Mouse (Mus musculus) hindbrain, embryonic 10.5 days (tissue): ENCODE measurements around the gene Dnajb3. TPM values are rescaled to one million over a fixed set of nuclear protein-coding genes. Genes with fewer than 3 reads are reported as not detected.

Experiments used
- DNase-seq: peaks from one replicate; pipeline ENCODE4 v3.0.0-alpha.2; 2017; ENCODE audit warnings: low spot score
- H3K27ac ChIP-seq: fragments of 300-500 bp; sonication (generic); 2 replicates; pipeline ENCODE4 v1.5.1; 2016; ENCODE audit warnings: mild to moderate bottlenecking, moderate library complexity
- H3K27me3 ChIP-seq: fragments of 300-500 bp; sonication (generic); 2 replicates; pipeline ENCODE4 v1.6.1; 2016; ENCODE audit warnings: mild to moderate bottlenecking; ENCODE audit not compliant: poor library complexity, insufficient read depth, severe bottlenecking
- H3K36me3 ChIP-seq: fragments of 300-500 bp; sonication (generic); 2 replicates; pipeline ENCODE4 v1.6.1; 2016; ENCODE audit warnings: mild to moderate bottlenecking, moderate library complexity
- H3K4me1 ChIP-seq: fragments of 300-500 bp; sonication (generic); replicated peaks from 2 replicates; pipeline ENCODE4 v1.6.1; 2016; ENCODE audit warnings: mild to moderate bottlenecking
- H3K4me3 ChIP-seq: fragments of 300-500 bp; sonication (generic); 2 replicates; pipeline ENCODE4 v1.5.1; 2016; ENCODE audit warnings: mild to moderate bottlenecking, moderate library complexity
- H3K9me3 ChIP-seq: fragments of 300-500 bp; sonication (generic); 2 replicates; pipeline ENCODE4 v1.6.1; 2016; ENCODE audit warnings: mild to moderate bottlenecking, moderate library complexity
- WGBS: fragments of 180-500 bp; shearing (Covaris S2); methylation state at CpG from one replicate; pipeline ENCODE4 v1.1.7; 2016; 5-methylcytosine and 5-hydroxymethylcytosine counted together
- polyA plus RNA-seq: library from polyadenylated mRNA; unstranded; fragments of >200 nt; fragmentation: Nextera tagmentation; extraction: Ambion mirVana; gene quantifications from 2 replicates; pipeline ENCODE4 v1.2.1, GENCODE M21; 2016

Dnajb3 gene
- polyA plus RNA-seq, 1 experiment from 2014 or later = 14.0 TPM

- no peak overlapping the region for H3K4me3 ChIP-seq
- no peaks in the 10 kb centered on the region for H3K36me3 ChIP-seq
- no peak overlapping the region for H3K27ac ChIP-seq
- WGBS = 49% methylated on average over 4 of the region's 4 CpGs
- peaks cover 27% of the 10 kb centered on the region for H3K9me3 ChIP-seq
- DNase-seq = no peak
- H3K4me1 ChIP-seq = no peaks in the 10 kb centered on the region
- no peaks in the 10 kb centered on the region for H3K27me3 ChIP-seq
Measured at GRCm38 (mm10) chr1:88218591-88218990, 13.0 kb upstream of the Dnajb3 start.

- whole genome bisulfite sequencing = 75% methylated on average over 9 of the region's 9 CpGs
- Histone ChIP-seq H3K36me3 (no peaks in the 10 kb centered on the region), H3K4me3 (no peak overlapping the region), H3K27ac (no peak overlapping the region), H3K9me3 (peaks cover 32% of the 10 kb centered on the region), H3K4me1 (no peaks in the 10 kb centered on the region), H3K27me3 (no peaks in the 10 kb centered on the region)
- peak; percentile 20 for DNase-seq
Measured at GRCm38 (mm10) chr1:88218051-88218450, 12.5 kb upstream of the Dnajb3 start.

GRCm38 (mm10) chr1:88217576-88217975 is 12.0 kb upstream of the Dnajb3 start:
- Histone ChIP-seq H3K4me1 (no peaks in the 10 kb centered on the region), H3K27ac (no peak overlapping the region), H3K9me3 (peaks cover 37% of the 10 kb centered on the region), H3K36me3 (no peaks in the 10 kb centered on the region), H3K4me3 (no peak overlapping the region), H3K27me3 (no peaks in the 10 kb centered on the region)
- WGBS = 43% methylated on average over 3 of the region's 3 CpGs
- no peak for DNase-seq

- peaks cover 41% of the 10 kb centered on the region for H3K9me3 ChIP-seq
- no peak overlapping the region for H3K4me3 ChIP-seq
- no peak overlapping the region for H3K27ac ChIP-seq
- H3K36me3 ChIP-seq = no peaks in the 10 kb centered on the region
- no peaks in the 10 kb centered on the region for H3K4me1 ChIP-seq
- DNase-seq = no peak
- WGBS = 66% methylated on average over 2 of the region's 2 CpGs
- no peaks in the 10 kb centered on the region for H3K27me3 ChIP-seq
Measured at GRCm38 (mm10) chr1:88217144-88217543, 11.6 kb upstream of the Dnajb3 start.

GRCm38 (mm10) chr1:88216551-88216950 is 11.0 kb upstream of the Dnajb3 start:
- Histone ChIP-seq H3K27ac (no peak overlapping the region), H3K9me3 (peaks cover 47% of the 10 kb centered on the region), H3K4me1 (no peaks in the 10 kb centered on the region), H3K4me3 (no peak overlapping the region), H3K27me3 (no peaks in the 10 kb centered on the region), H3K36me3 (no peaks in the 10 kb centered on the region)
- DNase-seq = peak; percentile 9
- 61% methylated on average over 2 of the region's 2 CpGs for WGBS

- WGBS = 71% methylated on average over 10 of the region's 10 CpGs
- Histone ChIP-seq H3K4me3 (no peak overlapping the region), H3K27ac (no peak overlapping the region), H3K9me3 (peaks cover 50% of the 10 kb centered on the region), H3K27me3 (no peaks in the 10 kb centered on the region), H3K36me3 (no peaks in the 10 kb centered on the region), H3K4me1 (no peaks in the 10 kb centered on the region)
- DNase-seq = no peak
Measured at GRCm38 (mm10) chr1:88215466-88216380, 10.1 kb upstream of the Dnajb3 start.

- H3K4me3 ChIP-seq = no peak overlapping the region
- DNase-seq = no peak
- WGBS = 81% methylated on average over 2 of the region's 2 CpGs
- no peaks in the 10 kb centered on the region for H3K27me3 ChIP-seq
- H3K9me3 ChIP-seq = peaks cover 53% of the 10 kb centered on the region
- no peaks in the 10 kb centered on the region for H3K4me1 ChIP-seq
- H3K36me3 ChIP-seq = no peaks in the 10 kb centered on the region
- no peak overlapping the region for H3K27ac ChIP-seq
Measured at GRCm38 (mm10) chr1:88214462-88214952, 8.9 kb upstream of the Dnajb3 start.

- Histone ChIP-seq H3K4me3 (no peak overlapping the region), H3K9me3 (peaks cover 53% of the 10 kb centered on the region), H3K36me3 (no peaks in the 10 kb centered on the region), H3K27me3 (no peaks in the 10 kb centered on the region), H3K4me1 (no peaks in the 10 kb centered on the region), H3K27ac (no peak overlapping the region)
- 83% methylated on average over 2 of the region's 2 CpGs for WGBS
- DNase-seq = peak; percentile 10
Measured at GRCm38 (mm10) chr1:88213766-88214461, 8.3 kb upstream of the Dnajb3 start.

GRCm38 (mm10) chr1:88213061-88213460 is 7.5 kb upstream of the Dnajb3 start:
- DNase-seq = no peak
- no peak overlapping the region for H3K4me3 ChIP-seq
- no peaks in the 10 kb centered on the region for H3K4me1 ChIP-seq
- H3K9me3 ChIP-seq = peaks cover 53% of the 10 kb centered on the region
- 84% methylated on average over 1 of the region's 1 CpGs for WGBS
- H3K27me3 ChIP-seq = no peaks in the 10 kb centered on the region
- H3K27ac ChIP-seq = no peak overlapping the region
- H3K36me3 ChIP-seq = no peaks in the 10 kb centered on the region

GRCm38 (mm10) chr1:88212341-88213045 is 6.9 kb upstream of the Dnajb3 start:
- Histone ChIP-seq H3K4me3 (no peak overlapping the region), H3K27ac (no peak overlapping the region), H3K4me1 (no peaks in the 10 kb centered on the region), H3K9me3 (peaks cover 53% of the 10 kb centered on the region), H3K36me3 (no peaks in the 10 kb centered on the region), H3K27me3 (no peaks in the 10 kb centered on the region)
- WGBS = 64% methylated on average over 8 of the region's 8 CpGs
- peak; percentile 5 for DNase-seq

- H3K27ac ChIP-seq = no peak within 1 kb of the TSS
- peak; percentile 9 for DNase-seq
- H3K36me3 ChIP-seq = no peaks in the 10 kb centered on the region
- no peak within 1 kb of the TSS for H3K4me3 ChIP-seq
- H3K27me3 ChIP-seq = peaks cover 7% of the 10 kb centered on the region; the same call in 1 of the 2 replicates
- no peaks in the 10 kb centered on the region for H3K4me1 ChIP-seq
- peaks cover 53% of the 10 kb centered on the region for H3K9me3 ChIP-seq
- 70% methylated on average over 8 of the region's 8 CpGs for WGBS
Measured at GRCm38 (mm10) chr1:88211812-88212211, 6.2 kb upstream of the Dnajb3 start, which contains the start of gene Ugt1a1. Gene Ugt1a1 (plus strand): TSS chr1:88211959.

- H3K4me3 ChIP-seq = no peak overlapping the region
- H3K4me1 ChIP-seq = peaks cover 8% of the 10 kb centered on the region; the same call in 1 of the 2 replicates
- DNase-seq = no peak
- H3K36me3 ChIP-seq = no peaks in the 10 kb centered on the region; the same call in 1 of the 2 replicates
- 80% methylated on average over 2 of the region's 2 CpGs for WGBS
- no peak overlapping the region for H3K27ac ChIP-seq
- H3K9me3 ChIP-seq = peaks cover 26% of the 10 kb centered on the region
- peaks cover 23% of the 10 kb centered on the region for H3K27me3 ChIP-seq
Measured at GRCm38 (mm10) chr1:88206843-88207479, 1.4 kb upstream of the Dnajb3 start.
